7 mouse cellular contexts compared by ENCODE assay signal in the genomic region with DNA sequence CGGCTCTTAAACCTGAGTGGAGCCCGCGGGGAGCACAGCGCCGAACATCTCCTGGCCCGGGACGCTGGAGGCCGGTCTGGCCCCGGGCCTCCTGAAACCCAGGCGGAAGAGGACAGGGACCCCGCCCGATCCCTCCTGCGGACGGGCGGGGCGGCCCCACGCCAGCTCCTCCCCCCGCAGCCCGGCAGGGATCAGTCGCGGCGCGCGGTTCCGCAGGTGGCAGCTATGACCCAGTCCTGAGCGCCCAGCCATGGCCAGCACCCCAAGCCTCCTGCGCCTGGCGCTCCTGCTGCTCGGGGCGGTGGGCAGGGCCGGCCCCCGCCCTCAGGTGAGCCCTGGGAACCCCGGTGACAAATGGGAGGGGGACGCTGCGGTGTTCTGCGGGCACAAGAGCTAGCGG. TPM values are rescaled to one million over a fixed set of nuclear protein-coding genes. Genes with fewer than 3 reads are reported as not detected.
DNase-seq lines count a peak whose midpoint lies in the region; ATAC-seq and TF ChIP-seq lines count a peak whose summit lies in the region.

A gene (plus strand): TSS at position 191 of the 400 bp plus-strand sequence.

- no peak for DNase-seq in CH12.LX (ENCODE audit: extremely low read depth)
- DNase-seq in heart, postnatal 14 days = peak; percentile 7 to 16
- no peak for DNase-seq in frontal cortex, postnatal 10 days (ENCODE audit: low spot score in 2 of 2)
- DNase-seq in ovary, postnatal 14 days (ENCODE audit: low spot score) = no peak

- H3K36me3 ChIP-seq in C2C12 (ENCODE audit: control insufficient read depth, insufficient read depth) (no peaks in the 10 kb centered on the region), CH12.LX (replicated peaks in 1 of 2; ENCODE audit: control insufficient read depth in 1 of 2, insufficient read depth in 1 of 2, low read length in 1 of 2) (no peaks in the 10 kb centered on the region)
- no peaks in the 10 kb centered on the region for H3K36me3 ChIP-seq in liver, embryonic 16.5 days (ENCODE audit: control insufficient read depth, insufficient read depth)
- H3K36me3 ChIP-seq in neural tube, embryonic 14.5 days (ENCODE audit: control insufficient read depth, insufficient read depth, low read length) = no peaks in the 10 kb centered on the region

- 2% methylated on average over 37 of the region's 37 CpGs for WGBS in liver, embryonic 16.5 days (ENCODE audit: insufficient replicate concordance)
- WGBS in neural tube, embryonic 14.5 days = 2% methylated on average over 35 of the region's 37 CpGs

- dilution Hi-C loops in CH12.LX (cut with MboI; ENCODE audit: extremely low pct_ligation_motif_present, extremely low pct_unique_long_range_greater_than_20kb, low sequenced_read_pairs) = loop anchor here (25.0 kb wide), 1 partner anchor 439 kb away; no protein-coding TSS in a partner anchor

- peak within 1 kb of the TSS; percentile 53 for H3K4me2 ChIP-seq in CH12.LX (ENCODE audit: insufficient read depth, low read depth, poor library complexity, severe bottlenecking)
- H3K4me2 ChIP-seq in liver, embryonic 16.5 days (ENCODE audit: low read depth, low read length) = peak within 1 kb of the TSS; percentile 49
- H3K4me2 ChIP-seq in neural tube, embryonic 14.5 days (ENCODE audit: low read depth, low read length) = peak within 1 kb of the TSS; percentile 82

- no peak for TF ChIP-seq RAD21 in CH12.LX (IDR thresholded peaks at IDR 0.05; ENCODE audit: low read depth, low read length)

- TF ChIP-seq POLR2A in CH12.LX (IDR thresholded peaks at IDR 0.05; ENCODE audit: low read depth, low read length) = peak; percentile 29; the same call in 1 of the 2 replicates

- H3K27me3 ChIP-seq in C2C12 (ENCODE audit: control insufficient read depth, insufficient read depth, insufficient read length) (peaks cover 12% of the 10 kb centered on the region), CH12.LX (replicated peaks) (peaks cover 74% of the 10 kb centered on the region)
- H3K27me3 ChIP-seq in liver, embryonic 16.5 days (ENCODE audit: control insufficient read depth, insufficient read depth, low read depth, low read length) = peaks cover 31% of the 10 kb centered on the region
- peaks cover 4% of the 10 kb centered on the region for H3K27me3 ChIP-seq in neural tube, embryonic 14.5 days (ENCODE audit: control insufficient read depth, insufficient read depth, low read length)

- in situ Hi-C loops in CH12.LX (cut with MboI; ENCODE audit: low pct_ligation_motif_present, low pct_unique_long_range_greater_than_20kb, low sequenced_read_pairs) = no loop called here

- H3K4me1 ChIP-seq in CH12.LX (ENCODE audit: control insufficient read depth in 1 of 2, insufficient read depth in 2 of 2) = peaks cover 0 to 6% of the 10 kb centered on the region in 2 experiments; a peak in 1 of 4 replicates
- H3K4me1 ChIP-seq in liver, embryonic 16.5 days (ENCODE audit: control insufficient read depth, low read depth, low read length) = no peaks in the 10 kb centered on the region; the same call in 1 of the 2 replicates
- H3K4me1 ChIP-seq in neural tube, embryonic 14.5 days (ENCODE audit: control insufficient read depth, insufficient read depth, low read length) = peaks cover 3% of the 10 kb centered on the region; the same call in 1 of the 2 replicates

- H3K4me3 ChIP-seq in C2C12 (ENCODE audit: insufficient read depth, poor library complexity, severe bottlenecking) (peak within 1 kb of the TSS; percentile 18), CH12.LX (replicated peaks in 1 of 3; ENCODE audit: low read depth in 2 of 3, low read length in 2 of 3, poor library complexity in 1 of 3) (peak within 1 kb of the TSS in 2 of 3 experiments; percentile 23 to 27)
- H3K4me3 ChIP-seq in liver, embryonic 16.5 days (ENCODE audit: low read depth, low read length) = peak within 1 kb of the TSS; percentile 38
- peak within 1 kb of the TSS; percentile 36 for H3K4me3 ChIP-seq in neural tube, embryonic 14.5 days (ENCODE audit: low read depth, low read length)

- H3K79me3 ChIP-seq in C2C12 (ENCODE audit: low read depth) = no peaks in the 10 kb centered on the region

- no peak for TF ChIP-seq EP300 in CH12.LX (IDR thresholded peaks at IDR 0.05; ENCODE audit: low read length)

- peaks cover 17% of the 10 kb centered on the region for H3K9me3 ChIP-seq in CH12.LX (replicated peaks; ENCODE audit: low read length)
- H3K9me3 ChIP-seq in liver, embryonic 16.5 days (replicated peaks; ENCODE audit: control insufficient read depth, low read length) = no peaks in the 10 kb centered on the region
- no peaks in the 10 kb centered on the region for H3K9me3 ChIP-seq in neural tube, embryonic 14.5 days (ENCODE audit: control insufficient read depth, low read length)

- TF ChIP-seq CTCF in C2C12 (IDR thresholded peaks at IDR 0.05; ENCODE audit: control insufficient read depth, insufficient read depth, insufficient read length) (no peak), CH12.LX (conservative IDR thresholded peaks at IDR 0.05 in 1 of 2, IDR thresholded peaks at IDR 0.05 in 1 of 2; ENCODE audit: low read depth in 2 of 2, low read length in 2 of 2) (no peak)

- ATAC-seq in liver, embryonic 16.5 days (ENCODE audit: low read depth) = no peak
- no peak for ATAC-seq in neural tube, embryonic 14.5 days (ENCODE audit: low read depth)

- no peak within 1 kb of the TSS for H3K27ac ChIP-seq in CH12.LX (ENCODE audit: insufficient read depth, low read depth)
- H3K27ac ChIP-seq in liver, embryonic 16.5 days (ENCODE audit: low read length) = no peak within 1 kb of the TSS
- H3K27ac ChIP-seq in neural tube, embryonic 14.5 days (ENCODE audit: low read depth, low read length) = no peak within 1 kb of the TSS

- H3K79me2 ChIP-seq in C2C12 (ENCODE audit: control insufficient read depth, insufficient read depth) (no peaks in the 10 kb centered on the region), CH12.LX (replicated peaks; ENCODE audit: control insufficient read depth, extremely low read depth, insufficient read depth, poor library complexity, severe bottlenecking) (no peaks in the 10 kb centered on the region)

- H3K9ac ChIP-seq in CH12.LX (ENCODE audit: insufficient read depth, low read depth) = no peak within 1 kb of the TSS
- H3K9ac ChIP-seq in liver, embryonic 16.5 days (ENCODE audit: low read depth, low read length) = no peak within 1 kb of the TSS
- peak within 1 kb of the TSS; percentile 47 for H3K9ac ChIP-seq in neural tube, embryonic 14.5 days (replicated peaks; ENCODE audit: low read depth, low read length)

- no peak within 1 kb of the TSS for H3ac ChIP-seq in C2C12 (ENCODE audit: control insufficient read depth, insufficient read length, low read depth)

- intact Hi-C loops in heart, postnatal 14 days (cut with DNase I) = no loop called here

TF ChIP-seq in C2C12, 6 proteins besides CTCF, POLR2A, EP300 and RAD21:
- TF ChIP-seq MAX (IDR thresholded peaks at IDR 0.05) (no peak), FOSL1 (IDR thresholded peaks at IDR 0.05; ENCODE audit: insufficient read depth, low read length, poor library complexity, severe bottlenecking) (no peak)

TF ChIP-seq in CH12.LX, 34 proteins besides CTCF, POLR2A, EP300 and RAD21:
- TF ChIP-seq ELF1 (IDR thresholded peaks at IDR 0.05; ENCODE audit: low read depth, low read length) (no peak; the same call in 1 of the 2 replicates), MEF2A (IDR thresholded peaks at IDR 0.05; ENCODE audit: borderline replicate concordance, low read depth, low read length) (no peak), JUN (IDR thresholded peaks at IDR 0.05; ENCODE audit: insufficient read depth, low read depth, low read length) (no peak), ZKSCAN1 (IDR thresholded peaks at IDR 0.05; ENCODE audit: borderline replicate concordance, low read depth, low read length) (no peak), ZC3H11A (IDR thresholded peaks at IDR 0.05; ENCODE audit: low read depth, low read length) (no peak), TBP (conservative IDR thresholded peaks at IDR 0.05; ENCODE audit: low read depth, low read length) (no peak), SIN3A (IDR thresholded peaks at IDR 0.05; ENCODE audit: low read length) (no peak)

RNA-seq across cellular contexts. Expression of the gene that starts here (rescaled TPM):
- polyA plus RNA-seq in C2C12 (2012; fragmentation: generic; extraction: Trizol) = 0.80 TPM
- 0.04 TPM in 2 replicates for total RNA-seq in CH12.LX (2012; rRNA removed)
- total RNA-seq in CH12.LX (2014; rRNA removed) = not detected in 2 replicates
- polyA plus RNA-seq in CH12.LX (2012; ENCODE audit: insufficient read length, low read depth) = not detected in 2 replicates
- total RNA-seq in heart, postnatal 14 days (2021) = under 1 TPM; 0.41 to 0.62 TPM
- not detected in 2 replicates for polyA plus RNA-seq in liver, embryonic 16.5 days (2015; fragmentation: Nextera tagmentation; extraction: Ambion mirVana)
- 1.1 and 2.0 TPM in 2 replicates for polyA plus RNA-seq in neural tube, embryonic 14.5 days (2014; fragmentation: Nextera tagmentation; extraction: Ambion mirVana)

Comparison
In these comparisons a context has a peak if more than half of its experiments do, and no peak if none do; other contexts are left out.
1. Peak in DNase-seq in heart, postnatal 14 days; RNA of the gene not detected or under 1 TPM.